Mouse (Mus musculus): ENCODE measurements at regions not wholly inside any gene's neighbourhood (a gene's known extent, or its start where the extent isn't known, plus 50 kb on each side); places are given as distances from the start of the nearest gene placed in this dataset.

- DNase-seq (ENCODE audit: low spot score in 2 of 2): no peak
Measured at GRCm38 (mm10) chr19:54470034-54470433, 426.1 kb downstream of the Adra2a start.

DNA sequence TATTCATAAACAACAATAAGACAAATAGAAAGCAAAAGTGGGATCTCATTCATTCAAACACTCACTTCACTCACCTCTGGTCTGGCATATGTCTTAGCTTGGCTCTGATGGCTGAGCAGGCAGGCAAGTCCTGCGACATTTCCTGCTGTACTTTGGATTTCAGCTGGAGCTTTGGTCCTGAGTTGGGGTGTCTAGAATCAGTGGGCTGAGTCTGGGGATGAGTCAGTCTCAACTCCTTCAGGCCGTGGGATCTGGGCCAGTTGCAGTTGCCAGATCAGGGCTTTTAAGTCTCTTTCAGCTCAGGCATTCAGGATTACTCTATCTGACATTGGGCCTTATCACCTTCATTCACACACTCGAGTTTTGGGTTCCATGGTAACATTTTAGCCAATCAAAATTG is 454.1 kb downstream of the Adra2a start:
- no peak for DNase-seq (ENCODE audit: low spot score in 2 of 2)

DNA sequence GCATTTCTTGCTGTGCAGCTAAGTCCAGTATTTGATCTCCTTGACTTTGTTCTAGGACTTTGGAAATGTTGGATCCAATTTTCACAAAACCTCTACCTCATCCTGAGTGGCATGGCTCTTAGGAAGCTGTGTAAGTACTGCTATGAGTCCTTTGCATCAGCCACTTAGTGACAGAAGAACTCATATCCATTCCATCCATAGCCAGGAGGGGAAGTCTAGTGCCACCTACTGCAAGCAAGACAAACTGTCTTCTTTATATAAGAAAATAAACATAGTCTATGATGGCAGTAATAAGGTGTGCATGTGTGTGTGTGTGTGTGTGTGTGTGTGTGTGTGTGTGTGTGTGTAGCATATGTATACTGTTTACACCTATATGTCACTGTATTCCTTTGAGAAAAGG is 489.9 kb downstream of the Adra2a start:
- no peak for DNase-seq (ENCODE audit: low spot score in 2 of 2)

DNA sequence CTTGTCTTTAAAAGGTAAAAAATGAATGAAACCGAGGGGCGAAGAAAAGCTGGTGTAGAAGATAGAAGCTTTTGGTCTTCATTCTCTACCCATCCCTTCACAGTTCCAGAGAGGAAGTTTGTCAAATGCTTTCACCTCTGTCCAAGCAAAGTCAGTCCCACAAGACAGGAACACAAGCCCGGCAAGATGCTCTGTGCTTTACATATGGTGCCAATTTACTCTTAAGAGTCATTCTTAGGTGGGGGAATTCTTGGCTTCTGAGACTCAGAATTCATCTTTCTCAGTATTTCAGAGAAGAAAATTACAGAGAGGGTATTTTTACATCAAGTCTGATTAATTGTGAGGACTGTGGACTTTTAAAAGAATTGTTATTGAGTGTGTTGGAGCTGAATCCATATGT is 511.4 kb downstream of the Adra2a start:
- no peak for DNase-seq (ENCODE audit: low spot score in 2 of 2)

- DNase-seq (ENCODE audit: low spot score in 2 of 2): no peak
Measured at GRCm38 (mm10) chr19:54557984-54558383, 514.0 kb downstream of the Adra2a start.

DNA sequence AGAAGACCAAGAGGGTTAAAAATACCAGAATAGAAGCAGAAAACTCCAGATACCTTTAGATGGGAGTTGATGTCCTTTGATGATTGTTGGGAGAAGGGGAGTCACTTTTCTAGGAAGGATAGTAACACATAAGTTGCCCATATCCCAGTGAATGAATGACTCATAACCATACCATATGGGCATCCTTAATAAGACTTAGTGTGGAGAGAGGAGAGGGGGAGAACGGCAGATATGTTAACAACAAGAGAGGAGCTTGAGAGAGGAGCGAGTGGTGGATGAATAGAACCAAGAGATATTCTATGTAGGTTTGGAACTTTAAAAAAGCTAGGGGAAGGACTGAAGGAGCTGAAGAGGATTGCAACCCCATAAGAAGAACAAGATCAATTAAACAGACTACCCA is 539.6 kb downstream of the Adra2a start:
- DNase-seq (ENCODE audit: low spot score in 2 of 2): no peak

DNA sequence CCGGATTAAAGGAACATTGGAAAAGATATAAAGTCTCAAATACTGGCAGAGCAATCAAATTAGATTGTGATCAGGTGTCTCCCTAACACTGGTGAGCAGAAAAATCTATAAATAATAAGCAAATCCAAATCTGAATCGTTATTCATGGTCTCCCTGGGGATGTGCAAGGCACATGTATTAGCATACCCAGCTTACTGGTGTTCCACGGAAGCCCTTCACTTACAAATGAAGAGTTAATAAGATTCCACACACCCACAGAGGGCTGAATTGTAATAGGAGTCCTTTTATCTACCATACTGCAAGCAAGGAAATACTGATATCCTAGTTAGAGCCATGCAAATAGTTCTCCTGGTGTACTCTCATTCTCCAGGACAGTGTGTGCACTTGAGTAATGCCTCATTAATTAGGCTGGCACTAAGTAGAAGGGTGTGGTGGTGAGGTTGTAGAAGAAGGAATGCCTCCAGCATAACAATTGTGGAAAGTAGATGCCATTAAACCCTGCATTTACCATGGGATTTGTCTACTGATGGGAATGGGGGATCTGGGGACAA is 540.8 kb downstream of the Adra2a start:
- no peak for DNase-seq (ENCODE audit: low spot score in 2 of 2)

DNA sequence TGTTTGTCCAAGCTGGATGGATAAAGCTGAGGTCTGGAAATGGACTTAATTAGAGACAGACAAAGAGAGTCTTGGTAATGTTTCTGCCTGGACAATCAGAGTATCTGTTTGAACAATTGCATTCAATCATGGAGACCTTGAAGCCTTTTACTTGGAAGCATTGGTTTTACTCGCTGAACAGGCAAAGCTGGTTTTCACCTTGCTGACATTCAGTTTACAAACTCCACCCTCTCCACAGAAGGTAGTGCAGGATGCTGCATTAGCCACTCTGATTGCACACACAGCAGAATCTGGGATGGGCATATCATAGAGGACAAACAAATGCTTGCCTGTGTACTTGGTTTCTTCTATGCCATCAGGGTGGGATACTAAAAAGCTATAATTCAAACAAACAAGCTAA is 541.4 kb downstream of the Adra2a start:
- DNase-seq (ENCODE audit: low spot score in 2 of 2): no peak

- no peak for DNase-seq (ENCODE audit: low spot score in 2 of 2)
Measured at GRCm38 (mm10) chr19:54603345-54603744, 523.7 kb downstream of the Gpam start.

DNA sequence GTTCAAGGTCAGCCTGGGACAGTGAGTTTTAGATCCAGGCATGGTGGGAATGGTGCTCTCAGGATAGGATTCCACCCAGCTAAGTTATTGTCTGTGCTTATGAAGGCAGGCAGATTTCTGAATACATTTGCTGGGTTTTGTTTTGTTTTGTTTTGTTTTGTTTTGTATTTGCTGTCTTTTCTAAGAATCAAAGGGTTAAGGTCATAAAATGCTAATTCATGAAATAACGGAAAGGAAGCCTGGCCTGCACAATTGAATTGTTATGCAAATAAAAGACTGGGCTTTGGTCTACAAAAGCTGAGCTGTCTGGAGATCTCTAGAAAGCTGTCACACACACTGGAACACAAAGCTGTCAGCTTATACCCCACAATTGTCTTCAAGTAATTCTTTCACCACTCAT is 521.7 kb downstream of the Gpam start:
- DNase-seq (ENCODE audit: low spot score in 2 of 2): no peak

GRCm38 (mm10) chr19:54616924-54617323 is 510.1 kb downstream of the Gpam start:
- no peak for DNase-seq (ENCODE audit: low spot score in 2 of 2)

Data from spleen, postnatal 10 days (tissue).